Mouse (Mus musculus): ENCODE results near the gene Lsamp.
"Not testable (repeated sequence)": the region's sequence is repeated elsewhere in the genome, so short reads cannot be mapped to it uniquely, and the experiment has no call there.

Lsamp gene

DNA sequence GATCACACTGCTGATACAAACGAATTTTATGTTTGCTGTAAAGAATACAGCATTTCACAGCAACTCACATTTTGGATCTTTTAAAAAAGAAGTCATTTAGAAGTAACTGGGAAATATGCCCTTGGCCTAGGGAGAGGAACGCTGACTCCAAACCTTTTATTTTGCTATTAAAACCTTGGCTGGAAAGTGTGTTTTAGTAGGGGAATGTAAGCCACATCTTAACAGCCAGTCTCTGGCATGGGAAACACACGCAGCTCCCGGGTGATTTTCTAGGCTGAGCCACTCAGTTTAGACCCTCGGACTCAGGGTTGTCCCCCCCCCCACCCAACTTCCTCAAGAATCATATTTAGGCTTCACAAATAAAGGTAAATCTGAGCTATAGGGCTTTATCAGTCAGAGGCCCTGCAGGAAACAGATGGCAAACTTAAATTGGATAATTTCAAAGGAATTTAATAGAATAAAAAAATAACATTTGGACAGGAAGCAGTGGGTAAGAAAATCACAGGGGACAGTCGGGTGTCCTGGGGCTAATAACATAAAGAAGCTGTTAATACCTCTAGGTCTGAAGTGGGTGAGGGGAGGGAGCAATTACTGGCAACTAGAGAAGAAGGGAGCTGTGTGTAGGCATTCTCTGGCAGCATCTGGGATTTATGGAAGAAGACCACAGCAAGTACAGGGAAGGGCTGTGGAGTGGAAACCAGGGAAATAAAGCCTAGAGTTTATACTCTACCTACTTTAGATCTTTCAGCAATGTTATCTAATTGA is 1933.1 kb downstream of the Lsamp start:
- DNase-seq (ENCODE audit: low read depth, low spot score) = no peak

DNA sequence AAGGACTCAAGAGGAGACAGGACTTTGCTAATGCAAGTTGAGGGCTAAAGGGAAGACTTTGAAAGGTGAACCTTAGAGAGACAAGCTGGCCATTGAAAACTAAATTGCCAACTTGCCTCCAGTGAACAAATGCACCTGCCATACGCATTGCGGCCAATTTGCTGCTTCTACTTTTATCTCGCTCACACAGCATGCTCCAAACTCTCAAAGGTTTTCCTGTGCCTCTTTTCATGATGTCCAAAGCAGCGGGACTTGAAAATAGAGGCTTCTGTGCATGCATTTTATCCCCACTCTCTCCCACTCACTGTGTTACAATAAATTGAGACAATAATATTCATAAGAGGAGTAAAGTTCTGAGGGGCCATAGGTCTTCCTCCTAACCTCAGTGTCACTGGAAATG is 1945.4 kb downstream of the Lsamp start:
- DNase-seq (ENCODE audit: low read depth, low spot score) = no peak

DNA sequence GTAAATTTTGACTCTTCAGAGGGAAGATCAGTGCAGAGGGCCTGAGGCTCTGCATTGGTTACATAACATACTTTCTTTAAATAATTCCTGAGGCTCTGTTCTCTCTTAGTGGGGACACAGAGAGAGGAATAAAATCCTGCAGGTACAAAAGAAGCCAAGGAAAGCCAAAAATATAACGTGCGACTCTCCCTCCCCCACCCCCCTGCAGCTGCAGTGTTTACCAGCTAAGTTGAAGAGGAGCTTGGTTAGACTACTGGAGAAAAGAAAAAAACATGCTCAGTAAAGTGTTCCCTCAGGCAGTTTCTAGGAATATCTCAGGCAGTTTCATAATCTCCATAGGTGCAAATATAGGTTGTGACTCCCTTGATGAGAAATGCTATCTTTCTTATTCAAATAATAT is 1951.5 kb downstream of the Lsamp start:
- no peak for DNase-seq (ENCODE audit: low read depth, low spot score)

DNA sequence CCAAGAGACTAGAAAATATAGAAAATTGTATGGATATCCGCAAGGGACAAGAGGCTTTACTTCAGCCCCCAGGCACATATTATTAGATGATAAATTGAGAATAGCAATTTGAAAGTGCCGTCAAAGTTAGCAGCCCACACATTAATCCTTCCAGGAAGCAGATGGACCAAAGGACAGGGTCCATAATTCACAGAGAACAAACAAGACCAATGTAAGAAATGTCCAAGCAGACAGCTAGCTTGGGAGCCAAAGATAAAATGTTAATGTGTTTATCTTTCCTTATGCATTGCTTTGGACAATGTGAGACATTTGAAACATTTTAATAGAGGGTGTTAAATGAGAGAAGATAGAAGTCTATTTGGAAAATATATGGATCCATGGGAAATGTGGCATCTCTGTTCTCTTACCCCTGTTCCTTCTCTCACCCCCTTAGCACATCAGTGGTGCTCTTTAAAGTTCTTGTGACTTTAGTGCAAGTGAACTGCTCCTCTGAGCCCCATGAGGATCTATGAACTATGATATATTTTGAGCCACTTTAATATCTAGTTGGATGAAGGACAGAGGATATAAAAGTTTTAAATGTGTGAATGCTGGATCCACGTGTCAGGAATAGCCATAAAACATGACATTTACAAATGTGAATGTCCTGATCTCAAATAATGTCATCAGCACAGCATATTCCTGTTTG is 1952.9 kb downstream of the Lsamp start:
- no peak for DNase-seq (ENCODE audit: low read depth, low spot score)

DNA sequence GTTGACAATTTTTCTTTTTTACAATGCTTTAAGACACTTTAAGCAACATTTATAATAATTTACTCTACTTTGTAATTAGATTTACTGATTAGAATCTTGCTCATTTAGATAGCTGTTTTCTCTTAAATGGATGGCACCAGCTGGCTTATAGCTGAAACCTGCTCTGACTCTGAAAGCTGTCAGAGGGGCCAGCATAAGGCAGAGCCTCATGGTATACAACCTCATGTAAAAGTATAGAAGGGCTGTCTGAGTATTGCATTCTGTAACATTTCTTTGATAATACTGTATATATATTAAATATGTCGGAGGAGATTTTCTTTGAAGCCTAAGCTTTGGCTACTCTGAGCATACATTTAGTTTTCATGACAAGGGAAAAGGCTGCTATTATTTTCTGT is 1953.4 kb downstream of the Lsamp start:
- DNase-seq (ENCODE audit: low read depth, low spot score) = no peak

DNA sequence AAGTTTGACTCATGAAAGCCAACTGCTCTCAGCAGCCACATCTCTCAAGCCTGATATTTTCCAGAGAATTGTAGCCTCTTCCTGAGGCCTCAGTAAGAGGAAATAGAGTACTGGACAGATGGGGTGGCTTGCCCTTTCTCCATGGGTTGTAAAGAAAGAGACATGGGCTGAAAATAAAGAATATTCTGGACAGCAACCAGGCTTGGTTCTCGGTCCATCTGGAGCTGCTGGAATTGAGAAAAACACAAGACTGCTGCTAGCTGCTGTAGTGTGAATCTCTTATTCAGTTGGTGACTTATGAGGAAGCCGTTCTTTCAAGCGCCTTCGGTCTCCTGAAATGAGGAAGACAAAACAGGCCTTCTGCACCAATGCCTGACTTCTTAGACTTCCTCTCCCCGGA is 1954.1 kb downstream of the Lsamp start:
- DNase-seq (ENCODE audit: low read depth, low spot score) = no peak

DNA sequence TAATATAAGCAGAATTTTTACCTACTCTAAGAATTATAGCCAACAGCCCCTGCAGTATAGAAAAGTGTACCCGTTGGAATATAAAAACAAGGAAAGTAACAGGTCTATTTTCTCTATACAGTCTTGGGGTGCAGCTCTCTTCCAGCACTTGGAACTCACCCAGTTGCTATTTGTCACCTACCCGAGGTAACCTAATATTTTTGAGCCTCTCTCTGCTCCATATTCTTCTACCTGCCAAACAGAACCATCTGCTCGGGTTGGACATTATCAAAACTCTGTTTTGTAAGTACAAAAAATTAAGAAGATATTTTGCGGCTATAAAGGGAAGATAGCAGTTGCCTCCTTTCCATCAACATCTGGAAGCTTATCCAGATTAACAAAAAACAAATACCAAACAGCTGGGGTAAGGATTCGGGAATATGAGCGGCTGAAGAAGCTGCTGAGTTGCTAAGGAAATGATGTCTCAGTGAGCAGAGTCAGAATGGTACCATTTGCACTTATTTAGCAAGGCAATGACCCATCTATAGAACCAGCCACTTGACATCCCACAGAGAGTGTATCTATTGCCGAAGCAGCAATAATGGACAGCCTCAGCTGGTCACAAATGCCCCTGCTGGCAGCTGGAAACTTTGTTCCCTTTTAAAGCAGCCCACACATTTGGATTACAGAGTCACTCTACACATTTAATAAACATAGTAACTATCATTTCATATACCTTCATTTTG is 1957.6 kb downstream of the Lsamp start:
- DNase-seq (ENCODE audit: low read depth, low spot score) = no peak

DNA sequence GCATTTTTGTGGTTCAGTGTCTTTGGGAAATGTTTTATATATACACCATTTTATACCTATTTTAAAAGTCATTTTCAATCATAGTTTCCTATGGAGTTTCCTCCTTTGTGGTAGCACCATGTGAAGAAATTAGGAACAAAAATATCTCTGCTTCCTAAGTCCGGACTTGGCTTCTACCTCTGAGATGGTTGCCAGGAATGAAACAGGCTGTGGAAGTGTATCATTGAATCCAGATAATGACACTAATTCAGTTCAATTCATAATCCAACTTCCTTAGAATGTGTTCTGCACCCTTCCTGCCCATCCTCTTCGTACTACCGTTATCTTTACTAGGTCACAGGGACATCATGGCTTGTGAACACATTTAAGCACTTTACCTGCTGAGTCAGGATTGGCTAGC is 1973.7 kb downstream of the Lsamp start:
- no peak for DNase-seq (ENCODE audit: low read depth, low spot score)

DNA sequence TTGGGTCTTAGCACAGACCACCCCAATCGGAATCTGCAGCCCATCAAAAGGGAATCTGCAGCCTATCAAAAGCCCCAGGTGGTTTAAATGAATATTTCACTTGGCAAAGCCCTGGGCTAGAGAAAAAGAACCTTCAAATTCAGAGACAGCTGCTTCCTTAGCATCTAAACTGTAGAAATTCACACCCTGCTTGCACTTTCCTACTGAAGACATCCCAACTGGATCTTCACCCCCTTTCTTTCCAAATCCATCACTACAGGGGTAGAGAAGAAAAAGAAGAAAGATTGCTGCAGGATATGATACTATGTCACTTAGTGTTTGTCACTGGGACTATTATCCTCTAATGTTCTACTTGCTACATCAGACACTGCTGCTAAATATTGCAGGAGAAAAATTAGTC is 1981.5 kb downstream of the Lsamp start:
- no peak for DNase-seq (ENCODE audit: low read depth, low spot score)

DNA sequence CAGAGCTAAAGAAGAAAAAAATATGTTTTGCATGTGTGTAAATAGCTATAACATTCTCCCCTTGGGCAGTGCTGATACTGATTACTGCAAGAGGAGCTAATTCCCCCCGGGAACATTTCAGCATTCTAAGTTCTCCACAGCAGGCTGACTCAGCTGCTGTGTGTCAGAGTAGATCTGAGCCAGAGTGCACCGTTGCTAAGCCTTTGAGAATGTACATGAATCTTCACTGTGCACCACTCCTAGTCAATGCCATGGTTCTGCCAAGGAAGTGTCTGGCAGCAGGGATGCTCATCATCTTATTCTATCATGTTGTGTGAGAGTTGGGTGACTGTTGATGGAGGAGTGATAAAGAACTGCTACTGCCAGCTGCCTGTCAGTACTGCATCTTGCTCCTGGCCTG is 1985.1 kb downstream of the Lsamp start:
- DNase-seq (ENCODE audit: low read depth, low spot score) = no peak

DNA sequence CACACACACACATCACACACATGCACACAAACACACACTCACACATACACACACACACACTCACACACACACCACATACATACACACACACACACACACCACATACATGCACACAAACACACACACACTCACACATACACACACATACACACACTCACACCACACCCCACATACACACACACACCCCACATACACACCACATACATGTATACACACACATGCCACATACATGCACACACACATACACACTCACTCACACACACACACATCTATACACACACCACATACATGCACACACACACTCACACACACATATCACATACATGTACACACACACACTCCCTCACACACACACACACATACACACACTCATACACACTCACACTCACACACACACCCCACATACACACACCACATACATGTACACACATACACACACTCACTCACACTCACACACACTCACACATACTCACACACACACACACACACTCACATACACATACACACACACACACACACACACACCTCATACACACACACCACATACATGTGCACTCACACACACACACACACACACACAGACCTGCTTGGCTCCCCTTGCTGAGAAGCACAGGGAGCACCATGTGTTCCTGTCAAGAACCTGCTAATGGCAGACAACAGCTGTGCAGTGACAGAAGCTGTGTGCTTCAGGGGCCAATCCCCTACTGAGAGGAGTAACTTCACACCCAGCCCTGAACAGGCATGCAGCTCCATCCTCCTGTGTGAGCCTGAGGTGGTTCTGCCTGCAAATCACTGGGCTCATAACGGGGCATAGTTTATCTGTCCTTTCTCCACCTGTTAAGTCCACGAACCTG is 1990.9 kb downstream of the Lsamp start:
- no peak for DNase-seq (ENCODE audit: low read depth, low spot score)

DNA sequence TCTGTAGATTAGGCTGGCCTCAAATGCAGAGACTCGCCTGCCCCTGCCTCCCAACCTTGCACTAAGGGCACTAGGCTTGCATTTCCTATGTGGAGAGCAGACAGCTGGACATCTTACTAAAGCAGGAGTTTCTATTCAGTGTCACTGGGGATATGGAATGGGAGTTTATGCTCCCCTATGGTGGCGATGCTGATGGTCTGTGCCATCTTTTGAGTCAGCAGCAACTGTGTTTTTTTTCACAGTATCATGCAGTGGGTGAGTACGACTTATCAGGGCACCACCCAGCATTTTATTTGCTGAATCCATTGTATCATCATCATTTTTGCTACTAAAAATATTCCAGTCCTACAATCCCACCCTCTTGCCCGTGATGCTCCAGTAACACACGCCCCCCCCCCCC is 1992.7 kb downstream of the Lsamp start:
- DNase-seq (ENCODE audit: low read depth, low spot score) = no peak

DNA sequence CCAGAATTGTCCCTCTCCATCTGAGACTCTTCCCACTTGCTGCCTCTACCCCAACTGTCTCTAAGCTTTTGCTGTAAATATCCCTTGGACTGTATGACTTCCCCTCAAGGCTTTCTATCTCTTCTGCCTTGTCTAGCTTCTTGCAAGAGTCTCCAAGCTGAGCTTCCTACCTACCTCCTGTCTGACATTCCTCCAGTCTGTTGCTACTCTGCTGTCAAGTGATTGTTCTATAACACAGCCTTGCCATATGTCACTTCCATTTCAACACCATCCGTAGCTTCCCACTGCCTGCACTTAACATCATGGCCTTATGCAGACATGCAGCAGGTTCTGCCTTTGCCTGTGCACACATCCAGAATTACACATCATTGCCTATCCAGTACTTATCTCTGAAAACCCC is 2012.8 kb downstream of the Lsamp start:
- no peak for DNase-seq (ENCODE audit: low read depth, low spot score)

DNA sequence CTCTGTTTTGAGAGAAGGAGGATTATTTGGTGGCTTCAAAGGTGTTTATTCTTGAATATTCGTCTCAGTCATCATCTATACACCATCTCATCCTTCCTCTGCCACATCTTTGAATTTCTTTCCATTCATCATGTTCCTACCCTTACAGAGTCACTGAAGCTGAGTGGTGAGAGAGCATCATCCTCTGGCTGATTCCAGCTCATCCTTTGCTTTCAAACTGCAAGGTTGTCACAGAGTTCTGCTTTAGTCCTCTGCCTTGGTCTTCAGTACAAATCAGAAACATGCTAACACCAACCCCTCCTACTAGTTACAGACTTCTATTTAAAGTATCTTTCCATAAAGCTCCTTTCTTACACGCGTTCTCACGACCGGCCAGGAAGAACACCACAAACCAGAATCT is 2018.8 kb downstream of the Lsamp start:
- no peak for DNase-seq (ENCODE audit: low read depth, low spot score)

DNA sequence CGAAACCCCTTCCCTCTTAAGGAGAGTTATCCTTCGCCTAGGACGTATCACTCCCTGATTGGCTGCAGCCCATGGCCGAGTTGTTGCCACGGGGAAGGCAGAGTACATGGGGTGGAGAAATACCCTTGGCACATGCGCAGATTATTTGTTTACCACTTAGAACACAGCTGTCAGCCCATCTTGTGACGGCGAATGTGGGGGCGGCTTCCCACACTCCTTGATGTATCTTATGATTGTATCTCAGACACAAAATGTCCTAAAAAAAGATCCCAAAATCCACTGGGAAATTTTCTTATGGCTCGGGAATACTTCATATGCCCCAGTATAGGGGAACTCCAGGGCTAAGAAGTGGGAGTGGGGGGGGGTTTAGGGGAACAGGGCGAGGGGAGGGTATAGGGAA is 2019.3 kb downstream of the Lsamp start:
- DNase-seq (ENCODE audit: low read depth, low spot score) = not testable (repeated sequence)

DNA sequence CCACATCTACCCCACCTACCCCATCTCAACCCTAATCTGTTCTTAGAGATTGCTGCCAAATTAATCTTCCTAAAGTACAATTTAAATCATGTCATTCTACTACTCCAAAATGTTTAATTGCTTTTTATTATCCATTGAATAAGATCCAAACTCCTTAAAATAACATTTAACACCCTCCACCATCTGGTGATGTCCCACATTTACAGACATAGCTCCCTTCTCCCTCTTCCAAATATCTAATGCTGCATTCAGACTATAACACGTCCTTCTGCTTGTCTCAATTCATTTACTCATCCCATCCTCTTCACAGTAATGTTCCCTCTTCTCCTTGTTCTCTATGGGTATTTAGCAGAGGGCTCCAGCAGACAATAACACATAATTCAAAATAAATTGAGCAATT is 2020.0 kb downstream of the Lsamp start:
- DNase-seq (ENCODE audit: low read depth, low spot score) = no peak

DNA sequence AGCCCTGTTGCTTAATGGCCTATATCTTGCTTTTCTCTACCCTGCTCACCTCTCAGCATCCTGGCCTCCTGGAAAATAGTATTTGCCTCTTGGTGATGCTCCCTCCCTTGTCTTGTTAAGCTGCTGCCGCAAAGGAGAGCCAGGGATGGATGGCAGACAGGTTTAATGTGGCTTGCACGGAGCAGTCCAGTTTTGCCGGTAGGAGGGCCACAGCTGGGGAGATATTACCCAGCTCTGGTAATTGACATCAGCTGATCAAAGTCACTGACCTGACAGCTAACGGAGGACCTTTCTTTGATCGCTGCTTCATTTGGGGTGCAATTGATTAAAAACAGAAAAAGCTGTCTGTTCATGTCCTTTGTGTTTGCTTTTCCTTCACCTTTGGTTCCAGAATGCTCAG is 2030.8 kb downstream of the Lsamp start:
- DNase-seq (ENCODE audit: low read depth, low spot score) = no peak

DNA sequence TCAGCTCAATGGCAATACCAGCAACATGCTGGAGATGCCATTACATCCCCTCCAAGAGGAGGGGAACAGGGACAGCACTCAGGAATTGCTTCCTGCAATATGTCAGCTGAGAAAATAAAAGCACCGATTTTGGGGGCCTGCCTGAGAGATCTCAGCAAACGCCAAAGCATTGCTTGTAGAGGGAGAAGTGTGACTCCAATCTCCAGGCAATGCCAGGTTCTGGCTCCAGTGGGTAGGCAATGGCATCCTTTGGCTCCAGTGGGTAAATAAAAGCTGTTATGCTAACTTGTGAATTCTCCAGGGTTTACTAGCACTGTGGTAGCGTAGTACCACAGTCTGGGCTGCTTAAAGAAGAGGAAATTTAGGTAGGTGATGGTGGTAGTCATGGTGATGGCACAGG is 2031.3 kb downstream of the Lsamp start:
- no peak for DNase-seq (ENCODE audit: low read depth, low spot score)

DNA sequence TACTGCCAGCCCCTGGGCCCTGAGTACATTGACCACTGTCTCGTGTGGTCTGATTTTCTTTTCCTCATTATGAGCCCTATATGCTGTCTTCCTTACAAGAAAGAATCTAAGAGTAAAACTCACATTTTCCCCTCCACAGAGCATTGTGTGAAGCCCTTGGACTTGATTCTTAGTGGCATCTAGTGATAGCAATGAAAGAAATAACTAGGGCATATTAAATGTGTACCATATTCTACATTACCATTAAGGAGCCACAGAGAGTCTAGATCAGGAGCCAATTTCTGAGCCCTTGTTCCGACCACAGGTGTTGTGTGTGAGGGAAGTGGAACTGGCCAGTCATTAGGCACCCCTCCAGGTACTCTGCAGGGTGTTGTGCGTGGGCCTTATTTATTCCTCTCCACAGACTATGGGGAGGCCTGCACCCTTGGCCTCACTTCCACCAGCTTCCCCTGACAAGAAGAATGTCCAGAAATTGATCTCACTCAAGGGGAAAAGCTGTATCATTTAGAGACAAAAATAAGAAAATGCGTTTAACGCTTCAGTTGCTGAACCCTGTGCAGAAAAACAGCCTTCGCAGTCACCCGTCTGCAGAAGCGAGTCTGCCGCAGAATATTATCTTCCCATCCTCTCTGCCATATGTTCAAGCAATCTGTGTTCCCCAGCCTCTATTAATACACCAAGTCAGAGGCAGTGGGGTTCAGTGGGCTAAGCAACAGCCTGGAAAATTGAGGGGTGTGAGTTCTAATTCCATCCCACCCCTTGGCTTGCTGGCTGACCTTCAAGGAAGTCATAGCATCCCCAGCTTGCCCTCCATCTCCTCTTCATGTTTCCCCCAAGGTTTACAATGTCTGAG is 2032.9 kb downstream of the Lsamp start:
- DNase-seq (ENCODE audit: low read depth, low spot score) = no peak

DNA sequence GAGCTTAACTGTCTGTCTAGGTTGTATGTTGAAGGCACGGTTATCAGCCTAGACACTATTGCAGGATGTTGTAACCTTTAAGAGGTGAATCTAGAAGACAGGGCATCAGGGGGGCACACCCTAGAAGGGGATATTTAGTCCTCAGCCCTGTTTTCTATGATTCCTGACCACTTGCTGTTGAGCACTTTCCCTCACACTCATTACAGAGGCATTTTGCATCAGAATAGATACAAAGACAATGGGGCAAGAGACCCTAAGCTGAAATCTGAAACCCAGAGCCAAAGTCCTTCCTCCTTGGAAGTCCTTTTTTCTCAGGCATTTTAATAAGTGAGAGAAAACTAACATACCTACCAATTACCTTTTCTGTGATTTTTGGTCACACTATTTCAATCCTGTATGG is 2038.4 kb downstream of the Lsamp start:
- no peak for DNase-seq (ENCODE audit: low read depth, low spot score)

DNA sequence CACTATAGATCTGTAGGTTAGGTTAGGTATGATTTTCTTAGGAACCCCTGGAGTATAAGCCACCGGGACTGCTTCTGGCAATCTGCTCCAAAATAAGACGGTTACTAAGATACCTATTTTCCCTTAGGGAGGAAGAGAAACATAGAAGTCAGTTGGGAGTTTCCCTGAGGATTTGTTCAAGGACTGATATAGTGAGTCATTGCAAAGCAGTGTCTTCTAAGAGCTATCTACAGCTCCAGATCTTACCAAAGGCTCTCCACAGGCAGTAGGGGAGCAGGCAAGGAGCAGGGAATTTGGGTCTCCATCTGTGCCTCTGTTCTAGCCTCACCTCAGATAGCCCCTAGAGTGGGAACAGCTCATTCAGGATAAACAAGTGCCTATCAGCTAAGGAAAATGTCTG is 2047.9 kb downstream of the Lsamp start:
- DNase-seq (ENCODE audit: low read depth, low spot score) = no peak

All from brain, embryonic 18.5 days (tissue).